Mouse (Mus musculus) forebrain, embryonic 16.5 days (tissue): ENCODE data around the gene Slc37a1. TPM values are rescaled to one million over a fixed set of nuclear protein-coding genes. Genes with fewer than 3 reads are reported as not detected.

ENCODE experiments used
- ATAC-seq: fragments of 200-750 bp; cut with Nextera tagmentation; 2 replicates; pipeline ENCODE4 v1.8.0; 2017; ENCODE audit warnings: mild to moderate bottlenecking, moderate library complexity
- H3K27ac ChIP-seq: fragments of 300-500 bp; sonication (generic); 2 replicates; pipeline ENCODE4 v1.5.1; 2014; ENCODE audit warnings: low read length, control low read depth
- H3K27me3 ChIP-seq: fragments of 300-500 bp; sonication (generic); replicated peaks from 2 replicates; pipeline ENCODE4 v1.6.1; 2014; ENCODE audit warnings: low read length; ENCODE audit not compliant: control insufficient read depth, insufficient read depth
- H3K36me3 ChIP-seq: fragments of 300-500 bp; sonication (generic); 2 replicates; pipeline ENCODE4 v1.6.1; 2014; ENCODE audit not compliant: control insufficient read depth, insufficient read depth
- H3K4me1 ChIP-seq: fragments of 300-500 bp; sonication (generic); replicated peaks from 2 replicates; pipeline ENCODE4 v1.6.1; 2014; ENCODE audit warnings: low read length; ENCODE audit not compliant: control insufficient read depth, insufficient read depth
- H3K4me2 ChIP-seq: fragments of 300-500 bp; sonication (generic); 2 replicates; pipeline ENCODE4 v1.6.1; 2014; ENCODE audit warnings: mild to moderate bottlenecking, low read length, control low read depth
- H3K4me3 ChIP-seq: fragments of 300-500 bp; sonication (generic); replicated peaks from 2 replicates; pipeline ENCODE4 v1.5.1; 2014; ENCODE audit warnings: mild to moderate bottlenecking, low read length, control low read depth
- H3K9ac ChIP-seq: fragments of 300-500 bp; sonication (generic); replicated peaks from 2 replicates; pipeline ENCODE4 v1.6.1; 2014; ENCODE audit warnings: low read depth, low read length, control low read depth
- H3K9me3 ChIP-seq: fragments of 300-500 bp; sonication (generic); 2 replicates; pipeline ENCODE4 v1.6.1; 2016; ENCODE audit warnings: low read length; ENCODE audit not compliant: control insufficient read depth
- WGBS: fragments of 180-500 bp; shearing (Covaris S2); extraction: QIAGEN DNeasy Blood & Tissue Kit; methylation state at CpG from one replicate; pipeline ENCODE4 v1.1.7; 2014; 5-methylcytosine and 5-hydroxymethylcytosine counted together
- polyA plus RNA-seq: library from polyadenylated mRNA; unstranded; fragments of >200 nt; fragmentation: Nextera tagmentation; extraction: Ambion mirVana; gene quantifications from 2 replicates; pipeline ENCODE4 v1.2.1, GENCODE M21; 2015

The Slc37a1 gene
- polyA plus RNA-seq, 1 experiment from 2014 or later: 14.2 TPM

DNA sequence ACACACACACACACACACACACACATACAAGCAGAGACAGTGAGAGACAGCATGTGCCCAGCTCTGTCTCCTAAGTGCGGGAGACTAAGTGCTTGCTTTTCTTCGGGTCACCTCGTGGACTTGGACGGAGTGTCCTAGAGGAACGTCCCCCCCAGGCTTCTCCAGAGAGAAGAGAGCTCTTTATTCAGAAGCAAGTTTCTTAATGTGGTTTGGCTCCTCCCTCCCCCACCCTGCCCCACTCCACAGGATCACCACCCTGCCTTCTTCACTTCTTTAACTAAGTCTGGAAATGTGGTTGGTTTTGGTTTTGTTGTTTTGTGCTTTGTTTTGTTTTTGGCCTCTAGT, 19.2 kb downstream of the Slc37a1 start:
- 79% methylated on average over 5 of the region's 5 CpGs for WGBS
- no peak overlapping the region for H3K4me3 ChIP-seq
- no peak for ATAC-seq
- H3K36me3 ChIP-seq: peaks cover 2% of the 10 kb centered on the region; the same call in 1 of the 2 replicates
- H3K4me2 ChIP-seq: no peak overlapping the region
- H3K27me3 ChIP-seq: no peaks in the 10 kb centered on the region
- H3K27ac ChIP-seq: no peak overlapping the region
- H3K4me1 ChIP-seq: no peaks in the 10 kb centered on the region
- no peak overlapping the region for H3K9ac ChIP-seq
- no peaks in the 10 kb centered on the region for H3K9me3 ChIP-seq

DNA sequence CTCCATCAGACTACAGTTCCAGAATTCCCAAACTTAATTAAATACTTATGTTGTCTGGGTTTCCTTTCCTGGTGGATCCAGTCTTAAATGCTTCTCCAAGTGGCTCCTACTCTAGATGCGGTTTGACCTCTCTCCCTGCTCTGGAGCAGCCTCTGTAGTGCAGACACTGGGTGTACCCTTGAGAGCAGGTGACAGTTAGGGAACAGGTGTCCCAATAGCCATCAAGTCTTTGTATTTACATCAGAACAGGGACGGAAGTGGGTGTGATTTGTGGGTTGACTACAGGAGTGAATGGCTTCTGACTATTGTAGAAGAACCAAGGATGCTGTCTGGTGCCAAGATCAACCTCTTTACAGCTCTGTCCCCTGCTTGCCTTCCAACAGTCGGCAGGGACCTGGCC, 21.2 kb downstream of the Slc37a1 start:
- WGBS: 87% methylated on average over 3 of the region's 3 CpGs
- Histone ChIP-seq H3K27me3 (no peaks in the 10 kb centered on the region), H3K9ac (no peak overlapping the region), H3K4me2 (no peak overlapping the region), H3K4me1 (no peaks in the 10 kb centered on the region), H3K9me3 (no peaks in the 10 kb centered on the region), H3K36me3 (peaks cover 2% of the 10 kb centered on the region; the same call in 1 of the 2 replicates), H3K4me3 (no peak overlapping the region), H3K27ac (no peak overlapping the region)
- ATAC-seq: no peak

DNA sequence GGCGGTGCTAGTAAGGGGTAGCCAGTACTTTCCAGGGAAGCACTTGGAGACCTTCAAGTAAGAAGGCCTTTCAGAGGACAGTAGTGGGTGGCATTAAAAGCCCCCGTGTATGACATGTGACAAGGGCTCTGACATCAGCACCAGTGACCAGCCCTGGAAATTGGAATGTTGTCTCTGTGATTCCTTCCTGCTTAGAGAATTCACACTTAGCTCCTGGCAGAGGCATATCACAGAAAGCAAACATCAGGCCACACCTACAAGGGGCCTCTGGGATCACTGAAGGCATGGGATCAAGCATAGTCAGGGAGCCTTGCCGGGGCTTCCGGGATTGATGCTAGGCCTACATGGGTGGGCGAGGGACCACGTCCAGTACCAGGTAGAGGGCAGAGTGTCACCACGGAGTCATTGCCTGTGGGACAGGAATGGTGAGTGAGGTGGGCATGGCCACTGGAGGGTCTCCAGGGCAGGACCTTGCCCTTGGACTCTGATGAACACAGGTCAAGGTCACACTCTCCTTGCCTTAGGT, 21.8 kb downstream of the Slc37a1 start:
- Histone ChIP-seq H3K36me3 (peaks cover under 1% of the 10 kb centered on the region; the same call in 1 of the 2 replicates), H3K27me3 (no peaks in the 10 kb centered on the region), H3K4me3 (no peak overlapping the region), H3K27ac (no peak overlapping the region), H3K9ac (no peak overlapping the region), H3K9me3 (no peaks in the 10 kb centered on the region), H3K4me2 (no peak overlapping the region), H3K4me1 (no peaks in the 10 kb centered on the region)
- 97% methylated on average over 7 of the region's 7 CpGs for WGBS
- no peak for ATAC-seq

DNA sequence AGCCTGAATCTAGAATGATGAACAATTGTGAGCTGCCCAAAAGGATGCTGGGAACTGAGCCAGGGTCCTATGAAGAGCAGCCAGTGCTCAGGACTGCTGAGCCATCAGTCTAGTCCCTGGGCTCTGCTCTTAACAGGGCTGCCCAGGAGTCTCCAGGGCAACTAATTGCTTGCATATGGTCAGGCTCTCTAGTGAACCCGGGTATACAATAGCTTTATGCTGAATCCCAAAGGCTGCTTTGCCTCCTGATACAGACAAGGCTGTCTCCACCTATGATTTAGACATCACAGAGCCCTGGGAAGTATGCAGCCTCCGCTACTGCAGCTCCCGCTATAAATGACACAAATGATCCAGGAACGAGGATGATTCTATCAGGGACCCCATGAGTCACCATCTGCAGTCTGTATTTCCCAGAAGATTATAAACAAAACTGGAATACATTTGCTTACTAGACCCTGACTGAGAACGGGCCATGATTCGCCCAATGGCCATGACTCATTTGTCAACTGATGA, 22.7 kb downstream of the Slc37a1 start:
- no peaks in the 10 kb centered on the region for H3K27me3 ChIP-seq
- H3K4me1 ChIP-seq: no peaks in the 10 kb centered on the region
- H3K4me3 ChIP-seq: no peak overlapping the region
- H3K4me2 ChIP-seq: no peak overlapping the region
- no peaks in the 10 kb centered on the region for H3K9me3 ChIP-seq
- H3K36me3 ChIP-seq: no peaks in the 10 kb centered on the region
- H3K27ac ChIP-seq: no peak overlapping the region
- H3K9ac ChIP-seq: no peak overlapping the region
- WGBS: 53% methylated on average over 6 of the region's 6 CpGs
- ATAC-seq: no peak

DNA sequence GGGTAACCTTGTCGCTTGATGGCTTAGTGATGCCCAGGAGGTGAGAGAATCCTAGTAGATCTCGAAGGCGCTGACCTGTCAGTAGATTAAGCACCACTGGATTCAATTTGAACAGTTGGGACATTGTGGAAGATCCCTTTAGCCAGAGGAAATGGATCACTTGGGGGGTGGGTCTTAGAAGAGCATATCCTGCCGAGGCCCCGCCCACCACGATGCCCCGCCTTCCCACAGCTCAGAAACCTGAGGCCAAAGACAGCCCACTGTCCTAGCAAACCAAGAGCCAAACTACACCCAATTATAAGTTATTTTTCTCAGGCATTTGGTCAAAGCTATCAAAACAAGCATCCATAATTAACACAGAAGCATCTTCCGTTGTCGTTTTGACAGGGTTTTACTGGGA, 24.5 kb downstream of the Slc37a1 start:
- ATAC-seq: no peak
- Histone ChIP-seq H3K27ac (no peak overlapping the region), H3K27me3 (no peaks in the 10 kb centered on the region), H3K4me2 (no peak overlapping the region), H3K4me1 (0 out of 2 replicates have a peak, but pooled peaks cover 3% of the 10 kb centered on the region), H3K9me3 (no peaks in the 10 kb centered on the region), H3K36me3 (no peaks in the 10 kb centered on the region), H3K9ac (no peak overlapping the region), H3K4me3 (no peak overlapping the region)
- 76% methylated on average over 9 of the region's 9 CpGs for WGBS

DNA sequence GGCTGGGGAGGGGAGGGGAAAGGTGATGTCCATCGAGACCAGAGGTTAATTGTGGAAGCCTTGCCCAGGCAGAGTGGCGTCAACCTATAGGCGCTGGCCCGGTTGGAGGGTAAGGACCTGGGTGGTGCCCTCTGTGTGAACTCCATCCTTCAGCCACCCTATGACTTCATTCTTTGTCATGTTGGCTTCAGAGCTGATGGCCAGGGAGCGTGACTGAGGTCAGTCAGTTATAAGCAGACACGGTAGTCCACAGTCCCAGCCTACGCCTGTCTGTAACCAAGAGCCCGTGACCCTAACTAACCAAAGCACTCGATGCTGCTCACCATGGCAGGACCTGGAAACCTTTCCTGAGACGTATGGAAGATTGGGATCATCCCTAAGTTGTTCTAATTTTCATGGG, 26.1 kb downstream of the Slc37a1 start:
- Histone ChIP-seq H3K27ac (no peak overlapping the region), H3K4me2 (no peak overlapping the region), H3K27me3 (no peaks in the 10 kb centered on the region), H3K4me3 (no peak overlapping the region), H3K9me3 (no peaks in the 10 kb centered on the region), H3K4me1 (0 out of 2 replicates have a peak, but pooled peaks cover 3% of the 10 kb centered on the region), H3K36me3 (no peaks in the 10 kb centered on the region), H3K9ac (no peak overlapping the region)
- no peak for ATAC-seq
- WGBS: 92% methylated on average over 10 of the region's 10 CpGs

DNA sequence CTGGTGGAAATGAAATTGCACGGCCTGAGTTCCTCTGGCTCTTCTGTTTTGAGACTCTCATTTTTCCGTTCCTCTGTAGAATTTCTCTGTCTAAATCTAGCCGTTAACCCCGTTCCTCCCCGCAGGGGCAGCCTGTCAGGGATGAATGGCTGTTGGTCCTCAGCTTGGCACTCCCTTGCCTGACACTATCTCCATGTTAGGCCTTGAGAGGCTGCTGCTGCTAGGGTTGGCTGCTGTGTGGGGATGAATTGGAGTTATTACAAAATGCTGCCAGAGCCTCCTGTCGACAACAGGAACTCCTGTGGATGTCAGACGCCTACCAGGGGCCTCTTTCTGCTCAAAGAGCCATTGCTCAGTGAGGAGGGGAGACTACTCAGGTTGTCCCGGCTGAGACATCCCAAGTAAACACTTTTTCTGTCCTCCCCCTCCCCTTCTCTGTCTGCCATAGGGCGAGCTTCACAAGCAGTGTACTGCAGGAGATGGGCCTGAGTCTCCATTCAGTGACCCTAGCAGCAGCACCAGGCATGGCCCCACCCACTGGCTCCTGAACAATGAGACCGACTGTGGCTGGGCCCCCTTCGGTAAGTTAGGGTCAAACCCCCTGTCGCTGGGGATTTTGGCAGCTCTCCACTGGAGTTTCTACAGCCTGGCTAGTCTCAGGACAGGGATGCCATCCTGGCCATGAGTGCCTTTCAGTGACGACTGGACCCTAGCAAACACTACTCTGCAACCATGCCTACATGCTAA, 28.6 kb downstream of the Slc37a1 start:
- Histone ChIP-seq H3K9ac (no peak overlapping the region), H3K9me3 (no peaks in the 10 kb centered on the region), H3K4me3 (no peak overlapping the region), H3K4me1 (0 out of 2 replicates have a peak, but pooled peaks cover 3% of the 10 kb centered on the region), H3K27me3 (no peaks in the 10 kb centered on the region), H3K27ac (no peak overlapping the region), H3K4me2 (no peak overlapping the region), H3K36me3 (no peaks in the 10 kb centered on the region)
- 16% methylated on average over 13 of the region's 13 CpGs for WGBS
- no peak for ATAC-seq

DNA sequence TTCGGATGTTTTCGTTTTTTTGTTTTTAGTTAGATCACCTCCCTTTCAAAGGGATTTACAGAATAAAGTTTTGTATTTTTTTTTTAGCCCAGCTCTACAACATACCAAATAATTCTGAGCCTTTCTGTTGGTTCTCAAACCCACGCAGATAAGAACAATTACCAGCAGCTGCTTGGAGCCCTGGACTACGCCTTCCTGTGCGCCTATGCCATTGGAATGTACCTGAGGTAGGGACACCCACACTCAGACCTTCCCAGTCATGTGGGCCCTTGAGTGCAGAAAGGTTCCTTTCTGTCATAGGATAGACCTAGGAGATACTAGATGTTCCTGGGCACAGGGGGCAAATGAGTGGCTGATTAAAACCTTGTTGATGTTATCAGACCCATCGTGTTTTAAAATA, 29.4 kb downstream of the Slc37a1 start:
- Histone ChIP-seq H3K27me3 (no peaks in the 10 kb centered on the region), H3K4me3 (no peak overlapping the region), H3K36me3 (no peaks in the 10 kb centered on the region), H3K27ac (no peak overlapping the region), H3K4me2 (no peak overlapping the region), H3K9me3 (no peaks in the 10 kb centered on the region), H3K9ac (no peak overlapping the region), H3K4me1 (0 out of 2 replicates have a peak, but pooled peaks cover 3% of the 10 kb centered on the region)
- WGBS: 63% methylated on average over 6 of the region's 6 CpGs
- ATAC-seq: no peak

DNA sequence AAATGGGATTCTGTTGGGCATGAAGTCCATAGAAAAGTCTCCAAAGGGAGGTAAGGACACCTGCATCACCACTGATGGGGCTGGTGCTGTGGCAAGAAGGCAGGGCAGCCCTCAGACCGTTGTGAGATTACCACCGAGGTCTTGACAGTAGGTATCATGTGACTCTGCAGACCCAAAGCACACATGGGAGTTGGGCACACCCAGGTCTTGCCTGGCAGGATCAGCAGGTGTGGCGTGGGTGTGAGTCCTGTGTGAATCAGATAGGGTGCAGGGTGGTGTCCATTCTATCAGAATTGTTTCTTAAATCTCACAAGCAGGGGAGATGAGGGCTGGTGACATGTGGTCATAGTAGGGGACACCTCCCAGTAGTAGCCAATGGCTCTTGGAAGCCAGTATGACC, 30.4 kb downstream of the Slc37a1 start:
- Histone ChIP-seq H3K27me3 (no peaks in the 10 kb centered on the region), H3K36me3 (no peaks in the 10 kb centered on the region), H3K9me3 (no peaks in the 10 kb centered on the region), H3K4me2 (no peak overlapping the region), H3K9ac (no peak overlapping the region), H3K4me3 (no peak overlapping the region), H3K27ac (no peak overlapping the region), H3K4me1 (peaks cover 5% of the 10 kb centered on the region; the same call in 1 of the 2 replicates)
- 95% methylated on average over 3 of the region's 3 CpGs for WGBS
- ATAC-seq: no peak
